Mouse (Mus musculus) bone marrow, adult 2 months (tissue): Measurements from ENCODE around the gene Tsc22d1.

Experiments used
- CTCF ChIP-seq: fragments of 200-500 bp; IDR thresholded peaks from 2 replicates; pipeline ENCODE4 v1.5.1; 2011; ENCODE audit warnings: low read length, control low read depth; ENCODE audit not compliant: control insufficient read depth, insufficient read depth
- POLR2A ChIP-seq: fragments of 200-500 bp; IDR thresholded peaks from 2 replicates; pipeline ENCODE4 v1.6.1; 2011; ENCODE audit warnings: low read depth, mild to moderate bottlenecking, control low read depth, low read length, borderline replicate concordance; ENCODE audit not compliant: control insufficient read depth

DNA sequence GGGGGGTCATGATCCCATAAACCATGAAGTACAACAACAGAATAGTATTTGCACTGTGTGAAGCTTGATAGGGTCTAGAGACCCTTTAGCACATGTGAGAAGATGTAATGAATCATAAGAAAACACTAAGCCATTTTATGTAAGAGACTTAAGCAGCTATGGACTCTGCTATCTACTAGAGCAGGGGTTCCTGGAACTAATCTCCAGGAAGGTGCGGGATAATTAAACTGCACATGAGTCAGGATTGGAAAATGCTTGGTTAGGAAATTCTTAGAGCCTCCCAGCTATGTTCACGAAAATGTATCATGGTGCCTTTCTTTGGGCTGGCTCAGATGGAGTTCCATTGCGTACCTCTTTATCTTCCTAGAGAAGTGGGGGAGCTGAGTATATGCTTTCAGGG lies 106.5 kb downstream of the Tsc22d1 start:
- TF ChIP-seq CTCF (no peak), POLR2A (no peak)
